Mouse (Mus musculus): ENCODE measurements around the gene 2200002D01Rik. TPM values are rescaled to one million over a fixed set of nuclear protein-coding genes. Genes with fewer than 3 reads are reported as not detected.

Gene 2200002D01Rik
- polyA plus RNA-seq, 2 experiments: 0.92 to 3.0 TPM

- peaks cover 33% of the 10 kb centered on the region for H3K4me1 ChIP-seq (ENCODE audit: control insufficient read depth, insufficient read depth, low read length)
- no peak for TF ChIP-seq POLR2A (IDR thresholded peaks at IDR 0.05; ENCODE audit: borderline replicate concordance, extremely low read depth, insufficient read depth, insufficient read length)
- peak overlapping the region; percentile 58; the same call in 1 of the 2 replicates for H3K4me3 ChIP-seq (replicated peaks; ENCODE audit: low read length)
- H3K27me3 ChIP-seq (ENCODE audit: control insufficient read depth, insufficient read depth, low read length): no peaks in the 10 kb centered on the region
- no peaks in the 10 kb centered on the region for H3K36me3 ChIP-seq (ENCODE audit: control insufficient read depth, insufficient read depth, low read length)
- 73% methylated on average over 6 of the region's 6 CpGs for WGBS
- H3K4me2 ChIP-seq (replicated peaks; ENCODE audit: low read depth, low read length, severe bottlenecking): peak overlapping the region; percentile 90
- no peaks in the 10 kb centered on the region for H3K9me3 ChIP-seq (ENCODE audit: control insufficient read depth, low read length)
- no peak overlapping the region for H3K27ac ChIP-seq (replicated peaks; ENCODE audit: low read depth, low read length)
- peak overlapping the region; percentile 57; the same call in 1 of the 2 replicates for H3K9ac ChIP-seq (ENCODE audit: low read depth, low read length, severe bottlenecking)
- DNase-seq (ENCODE audit: low spot score): no peak
- no peak for ATAC-seq (ENCODE audit: low FRiP score, low read depth)
Measured at GRCm38 (mm10) chr7:29289856-29290255, 41.6 kb upstream of the 2200002D01Rik start.

- no peaks in the 10 kb centered on the region for H3K9me3 ChIP-seq (ENCODE audit: control insufficient read depth, low read length)
- no peaks in the 10 kb centered on the region for H3K36me3 ChIP-seq (ENCODE audit: control insufficient read depth, insufficient read depth, low read length)
- H3K27ac ChIP-seq (replicated peaks; ENCODE audit: low read depth, low read length): no peak within 1 kb of the TSS
- H3K4me1 ChIP-seq (ENCODE audit: control insufficient read depth, insufficient read depth, low read length): peaks cover 33% of the 10 kb centered on the region
- ATAC-seq (ENCODE audit: low FRiP score, low read depth): peak; percentile 74; the same call in 1 of the 2 replicates
- no peaks in the 10 kb centered on the region for H3K27me3 ChIP-seq (ENCODE audit: control insufficient read depth, insufficient read depth, low read length)
- peak within 1 kb of the TSS; percentile 58 for H3K4me3 ChIP-seq (replicated peaks; ENCODE audit: low read length)
- H3K9ac ChIP-seq (ENCODE audit: low read depth, low read length, severe bottlenecking): peak within 1 kb of the TSS; percentile 57
- no peak for TF ChIP-seq POLR2A (IDR thresholded peaks at IDR 0.05; ENCODE audit: borderline replicate concordance, extremely low read depth, insufficient read depth, insufficient read length)
- peak within 1 kb of the TSS; percentile 90 for H3K4me2 ChIP-seq (replicated peaks; ENCODE audit: low read depth, low read length, severe bottlenecking)
- under 1% methylated on average over 59 of the region's 59 CpGs for WGBS
- peak; percentile 74 for DNase-seq (ENCODE audit: low spot score)
Measured at GRCm38 (mm10) chr7:29288942-29289638, 40.8 kb upstream of the 2200002D01Rik start, which contains the start of gene Ppp1r14a. Gene Ppp1r14a, plus strand, starts transcription at chr7:29289308.

DNA sequence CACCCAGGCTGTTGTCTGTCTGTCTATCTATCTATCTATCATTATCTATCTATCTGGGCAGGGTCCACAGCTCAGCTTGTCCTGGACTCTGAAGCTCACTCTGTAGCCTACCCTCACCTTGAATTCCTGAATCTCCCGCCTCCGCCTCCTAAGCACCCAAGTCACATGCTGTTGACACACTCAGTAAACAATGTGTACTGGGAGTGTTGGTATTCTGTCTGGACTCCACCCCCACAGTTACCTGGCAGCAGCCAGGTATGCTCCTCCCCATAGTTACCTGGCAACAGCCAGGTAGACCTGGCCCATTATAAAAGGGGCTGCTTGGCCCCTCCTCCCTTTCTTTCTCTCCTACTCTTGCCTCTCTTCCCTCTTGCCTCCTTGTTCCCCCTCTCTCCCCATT, 39.8 kb upstream of the 2200002D01Rik start:
- H3K4me1 ChIP-seq (ENCODE audit: control insufficient read depth, insufficient read depth, low read length): peaks cover 28% of the 10 kb centered on the region
- H3K27ac ChIP-seq (replicated peaks; ENCODE audit: low read depth, low read length): no peak overlapping the region
- 97% methylated on average over 2 of the region's 2 CpGs for WGBS
- DNase-seq (ENCODE audit: low spot score) (no peak), ATAC-seq (ENCODE audit: low FRiP score, low read depth) (no peak)
- no peak overlapping the region for H3K4me2 ChIP-seq (replicated peaks; ENCODE audit: low read depth, low read length, severe bottlenecking)
- no peaks in the 10 kb centered on the region for H3K36me3 ChIP-seq (ENCODE audit: control insufficient read depth, insufficient read depth, low read length)
- H3K9me3 ChIP-seq (ENCODE audit: control insufficient read depth, low read length): no peaks in the 10 kb centered on the region
- no peak for TF ChIP-seq POLR2A (IDR thresholded peaks at IDR 0.05; ENCODE audit: borderline replicate concordance, extremely low read depth, insufficient read depth, insufficient read length)
- no peak overlapping the region for H3K4me3 ChIP-seq (replicated peaks; ENCODE audit: low read length)
- H3K27me3 ChIP-seq (ENCODE audit: control insufficient read depth, insufficient read depth, low read length): no peaks in the 10 kb centered on the region
- H3K9ac ChIP-seq (ENCODE audit: low read depth, low read length, severe bottlenecking): no peak overlapping the region

DNA sequence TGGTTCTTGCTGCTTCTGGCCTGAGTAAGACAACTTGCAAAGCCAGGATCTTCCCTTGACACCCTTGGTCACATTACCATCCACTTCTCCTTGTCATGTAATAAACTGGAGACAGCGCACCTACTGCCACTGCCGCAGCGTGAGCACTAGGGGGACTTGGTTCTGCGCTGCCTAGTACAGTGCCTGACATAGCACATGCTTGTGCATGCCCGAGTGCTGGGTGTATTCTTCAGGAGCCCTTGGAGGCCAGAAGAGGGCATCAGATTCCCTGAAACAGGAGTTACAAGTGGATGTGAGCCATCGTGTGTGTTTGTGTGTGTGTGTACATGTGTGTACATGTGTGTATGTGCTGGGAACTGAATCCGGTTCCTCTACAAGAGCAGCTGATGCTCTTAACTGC, 39.2 kb upstream of the 2200002D01Rik start:
- Histone ChIP-seq H3K9ac (ENCODE audit: low read depth, low read length, severe bottlenecking) (no peak overlapping the region), H3K27ac (replicated peaks; ENCODE audit: low read depth, low read length) (no peak overlapping the region), H3K36me3 (ENCODE audit: control insufficient read depth, insufficient read depth, low read length) (no peaks in the 10 kb centered on the region), H3K4me1 (ENCODE audit: control insufficient read depth, insufficient read depth, low read length) (peaks cover 22% of the 10 kb centered on the region), H3K27me3 (ENCODE audit: control insufficient read depth, insufficient read depth, low read length) (no peaks in the 10 kb centered on the region), H3K4me3 (replicated peaks; ENCODE audit: low read length) (no peak overlapping the region), H3K9me3 (ENCODE audit: control insufficient read depth, low read length) (no peaks in the 10 kb centered on the region), H3K4me2 (replicated peaks; ENCODE audit: low read depth, low read length, severe bottlenecking) (no peak overlapping the region)
- WGBS: 90% methylated on average over 7 of the region's 7 CpGs
- DNase-seq (ENCODE audit: low spot score) (no peak), ATAC-seq (ENCODE audit: low FRiP score, low read depth) (no peak)
- TF ChIP-seq POLR2A (IDR thresholded peaks at IDR 0.05; ENCODE audit: borderline replicate concordance, extremely low read depth, insufficient read depth, insufficient read length): no peak

GRCm38 (mm10) chr7:29284523-29284922, 36.3 kb upstream of the 2200002D01Rik start:
- TF ChIP-seq POLR2A (IDR thresholded peaks at IDR 0.05; ENCODE audit: borderline replicate concordance, extremely low read depth, insufficient read depth, insufficient read length): no peak
- peaks cover 13% of the 10 kb centered on the region for H3K4me1 ChIP-seq (ENCODE audit: control insufficient read depth, insufficient read depth, low read length)
- DNase-seq (ENCODE audit: low spot score) (no peak), ATAC-seq (ENCODE audit: low FRiP score, low read depth) (no peak)
- H3K27me3 ChIP-seq (ENCODE audit: control insufficient read depth, insufficient read depth, low read length): no peaks in the 10 kb centered on the region
- H3K36me3 ChIP-seq (ENCODE audit: control insufficient read depth, insufficient read depth, low read length): no peaks in the 10 kb centered on the region
- H3K27ac ChIP-seq (replicated peaks; ENCODE audit: low read depth, low read length): no peak overlapping the region
- H3K4me3 ChIP-seq (replicated peaks; ENCODE audit: low read length): no peak overlapping the region
- H3K4me2 ChIP-seq (replicated peaks; ENCODE audit: low read depth, low read length, severe bottlenecking): no peak overlapping the region
- WGBS: 90% methylated on average over 6 of the region's 6 CpGs
- H3K9me3 ChIP-seq (ENCODE audit: control insufficient read depth, low read length): no peaks in the 10 kb centered on the region
- H3K9ac ChIP-seq (ENCODE audit: low read depth, low read length, severe bottlenecking): no peak overlapping the region

Data from limb, embryonic 14.5 days (tissue).